Mouse (Mus musculus) testis, adult 2 months (tissue): ENCODE measurements around the gene Mapk12.

ENCODE experiments used
- CTCF ChIP-seq: fragments of 200-500 bp; IDR thresholded peaks from 2 replicates; pipeline ENCODE4 v1.5.1; 2012; ENCODE audit warnings: low read depth, mild to moderate bottlenecking, inconsistent platforms, low read length, moderate library complexity; ENCODE audit not compliant: control insufficient read depth, insufficient read depth, insufficient replicate concordance
- POLR2A ChIP-seq: fragments of 200-500 bp; IDR thresholded peaks from 2 replicates; pipeline ENCODE4 v1.6.1; 2012; ENCODE audit warnings: low read depth, mild to moderate bottlenecking, inconsistent platforms, low read length, moderate library complexity; ENCODE audit not compliant: control insufficient read depth

- no peak for TF ChIP-seq POLR2A
- no peak for TF ChIP-seq CTCF
Observed at GRCm38 (mm10) chr15:89106976-89107375, 33.5 kb downstream of the Mapk12 start.
